Mouse (Mus musculus) c-Kit-positive CD71-positive TER-119-negative erythroid progenitor cells, embryonic 14.5 days (primary cell): ENCODE measurements at regions not wholly inside any gene's neighbourhood (a gene's known extent, or its start where the extent isn't known, plus 50 kb on each side); places are given as distances from the start of the nearest gene placed in this dataset.

Source experiments
- DNase-seq: peaks from one replicate; pipeline ENCODE4 v3.0.0-alpha.2; 2013; ENCODE audit warnings: low read depth

DNA sequence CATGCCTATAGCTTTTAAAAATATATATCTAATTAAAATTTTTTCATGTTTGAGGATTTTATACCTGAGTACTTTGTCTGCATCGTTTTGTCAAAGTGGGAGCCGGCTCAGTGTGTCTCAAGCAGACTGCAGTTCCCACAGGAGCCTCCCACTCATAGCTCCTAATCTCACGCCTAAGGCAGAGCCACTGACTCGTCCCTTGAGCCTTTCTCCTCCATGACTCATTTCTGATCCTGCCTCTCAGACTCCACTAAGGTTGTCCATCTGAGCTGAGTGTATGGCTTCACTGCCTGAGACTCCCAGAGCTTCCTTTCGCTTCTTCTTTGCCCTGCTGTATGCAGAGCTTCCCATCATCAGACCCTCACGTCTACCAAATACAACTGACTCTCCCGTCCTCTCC lies 98.8 kb downstream of the Efnb2 start:
- no peak for DNase-seq

DNA sequence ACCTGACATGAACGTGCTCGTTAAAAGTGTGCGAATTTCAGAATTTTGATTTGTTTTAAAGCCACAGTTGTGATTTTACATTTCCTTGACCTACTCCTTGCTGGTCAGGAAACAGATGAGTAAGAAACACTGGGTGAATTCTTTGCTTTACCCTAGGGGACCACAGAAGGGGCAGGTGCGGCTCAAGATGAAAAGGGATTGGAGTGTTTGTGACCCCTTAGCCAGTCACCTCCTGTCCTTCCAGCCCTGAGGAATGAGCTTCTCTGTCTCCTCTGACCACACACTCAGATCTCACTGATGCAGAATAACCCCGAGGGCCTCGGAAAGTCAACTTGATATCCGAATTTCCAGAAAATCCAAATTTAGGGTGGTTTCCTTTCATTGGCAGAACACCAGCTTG lies 103.0 kb downstream of the Efnb2 start:
- no peak for DNase-seq

DNA sequence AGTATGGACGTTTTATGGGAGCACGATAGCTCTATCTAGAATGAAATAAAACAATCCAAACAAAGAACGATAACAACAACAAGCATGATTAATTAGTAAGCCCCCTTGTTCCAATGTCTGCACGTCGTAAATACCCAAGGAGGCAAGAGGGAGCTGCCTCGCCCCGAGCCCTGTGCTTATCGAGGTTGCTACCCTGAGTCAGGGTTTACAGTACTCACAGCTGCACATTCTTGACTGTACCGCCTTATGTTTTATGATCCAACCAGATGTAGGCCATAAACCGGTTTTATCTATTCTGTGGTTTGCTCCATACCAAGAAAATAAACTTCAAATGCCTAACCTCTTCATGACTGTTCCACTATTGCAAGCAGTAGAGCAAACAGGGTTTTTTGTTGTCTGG lies 104.9 kb downstream of the Efnb2 start:
- no peak for DNase-seq

DNA sequence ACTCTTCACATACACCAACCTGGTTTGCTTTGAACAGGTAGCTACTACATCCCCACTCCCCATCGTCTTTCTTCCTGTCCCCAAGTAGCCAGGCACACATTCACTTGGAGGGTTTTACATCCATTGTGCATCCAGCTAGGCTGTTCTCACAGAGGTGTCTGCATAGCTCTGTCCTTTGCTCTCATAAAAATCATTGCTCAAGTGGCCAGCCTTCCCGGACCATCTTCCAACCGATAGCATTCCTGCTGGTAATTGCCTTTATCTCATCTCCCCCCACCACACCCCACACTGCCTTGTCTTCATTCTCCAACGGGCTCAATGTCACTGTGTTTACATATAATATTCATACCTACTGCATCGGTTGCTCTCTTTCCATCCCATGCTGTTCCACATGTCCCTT lies 106.4 kb downstream of the Efnb2 start:
- DNase-seq = no peak

DNA sequence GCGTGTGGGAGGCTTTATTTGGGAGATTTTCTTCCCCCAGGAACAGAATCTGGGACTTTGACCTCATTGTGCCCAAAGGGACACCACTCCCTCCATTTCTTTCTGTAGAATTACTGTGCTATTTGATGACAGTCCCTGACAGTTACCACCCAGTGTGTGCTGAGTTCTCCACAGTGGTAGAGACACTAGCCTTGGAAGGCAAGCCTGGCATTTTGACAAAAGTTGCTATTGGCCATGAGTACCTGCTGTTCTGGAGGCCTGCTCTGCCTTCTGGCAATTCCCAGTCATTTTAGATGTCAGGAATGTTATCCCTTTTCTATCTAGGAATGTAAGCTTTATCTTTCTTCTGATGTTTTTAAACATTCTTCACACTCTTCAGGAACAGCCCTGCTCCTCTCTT lies 108.3 kb downstream of the Efnb2 start:
- no peak for DNase-seq

DNA sequence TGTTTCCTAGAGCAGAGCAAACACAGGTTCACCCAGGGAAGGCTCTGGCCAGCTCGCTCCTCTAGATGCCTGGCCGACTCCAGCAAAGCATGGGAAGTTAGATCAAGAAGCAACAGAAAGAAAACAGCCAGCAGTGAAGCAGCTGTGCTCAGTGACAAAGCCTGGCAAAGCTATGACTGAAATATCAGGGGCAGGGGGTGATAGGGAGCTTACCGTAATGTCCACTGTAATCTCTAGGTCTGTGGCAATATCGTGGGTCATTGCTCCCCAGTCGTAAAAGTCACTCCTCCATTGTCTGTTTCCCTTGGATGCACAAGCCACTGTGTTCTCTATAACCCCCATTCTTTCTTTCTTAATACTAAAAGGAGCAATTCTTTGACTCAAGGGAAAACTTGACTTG lies 124.4 kb downstream of the Efnb2 start:
- no peak for DNase-seq

DNA sequence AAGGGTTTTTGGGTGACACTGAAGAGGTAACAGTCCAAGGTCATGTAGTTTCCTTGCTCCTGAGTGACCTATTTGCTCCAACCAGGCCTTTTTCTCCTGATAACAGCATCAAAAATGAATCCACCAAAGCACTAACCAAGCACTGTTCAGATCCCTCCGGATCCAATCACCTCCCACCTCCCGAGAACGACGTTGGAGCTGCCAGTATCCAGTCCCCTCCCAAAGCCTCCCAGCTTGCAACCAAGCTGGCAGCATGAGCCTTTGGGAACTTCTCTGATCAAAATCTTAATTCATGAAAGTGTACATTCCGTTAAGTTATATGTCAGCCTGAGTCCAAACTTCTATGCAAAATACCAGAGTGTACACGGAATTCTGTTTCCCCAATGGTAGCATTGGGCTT lies 126.3 kb downstream of the Efnb2 start:
- DNase-seq = no peak

DNA sequence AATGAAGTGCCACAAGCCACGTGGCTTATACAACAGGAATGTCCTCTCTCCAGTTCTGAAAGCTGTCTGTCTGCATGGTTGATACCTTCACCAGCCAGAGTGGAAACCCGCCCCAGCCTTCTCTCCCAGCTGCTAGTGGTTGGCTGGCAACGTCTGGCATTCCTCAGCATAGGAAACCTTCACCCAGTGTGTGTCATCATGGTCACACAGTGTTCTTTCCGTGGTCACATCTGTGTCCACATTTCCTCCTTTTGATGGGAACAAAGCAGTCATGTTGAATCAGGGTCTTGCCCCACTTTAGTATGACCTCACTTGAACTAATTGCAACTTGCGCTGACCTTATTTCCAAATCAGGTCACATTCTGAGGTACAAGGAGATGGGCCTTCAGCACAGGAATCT lies 128.1 kb downstream of the Efnb2 start:
- DNase-seq = no peak

DNA sequence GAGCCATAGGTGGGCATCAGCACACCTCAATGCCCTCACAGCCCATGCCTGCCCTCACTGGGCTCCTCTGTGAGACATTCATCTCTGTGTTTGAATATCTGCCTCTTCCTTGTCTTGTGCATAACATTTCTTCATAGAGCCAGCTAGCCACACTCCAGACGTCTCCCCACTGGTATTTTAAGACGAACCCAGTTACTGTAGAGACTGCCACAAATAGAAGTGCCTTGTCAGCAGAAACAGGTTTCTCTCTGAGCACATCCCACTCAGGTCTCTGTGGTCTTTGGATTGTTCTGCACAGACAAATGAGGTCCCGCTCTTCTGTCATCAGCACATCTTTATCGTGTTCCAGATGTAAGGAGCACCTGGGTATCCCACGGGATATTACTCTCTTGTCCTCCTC lies 130.5 kb downstream of the Efnb2 start:
- DNase-seq = no peak

DNA sequence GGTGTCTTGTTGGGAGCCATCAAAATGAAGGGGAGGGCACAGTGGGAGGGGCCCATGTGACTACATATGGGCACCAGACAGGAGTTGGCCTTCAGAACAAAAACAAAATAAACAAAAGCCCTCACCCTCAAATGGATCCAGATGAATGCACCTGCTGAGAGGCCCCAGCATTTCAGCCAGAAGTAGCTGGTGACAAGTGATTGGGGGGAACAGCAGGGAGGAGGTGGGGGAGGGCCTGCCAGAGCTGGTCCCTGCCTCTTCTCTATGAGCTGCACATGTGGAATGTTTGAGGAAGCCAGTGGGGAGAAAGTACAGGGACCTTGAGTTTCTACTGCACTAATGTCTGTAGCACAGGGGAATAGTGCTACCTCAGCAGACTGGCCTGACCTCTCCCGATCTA lies 139.5 kb downstream of the Efnb2 start:
- DNase-seq = no peak

DNA sequence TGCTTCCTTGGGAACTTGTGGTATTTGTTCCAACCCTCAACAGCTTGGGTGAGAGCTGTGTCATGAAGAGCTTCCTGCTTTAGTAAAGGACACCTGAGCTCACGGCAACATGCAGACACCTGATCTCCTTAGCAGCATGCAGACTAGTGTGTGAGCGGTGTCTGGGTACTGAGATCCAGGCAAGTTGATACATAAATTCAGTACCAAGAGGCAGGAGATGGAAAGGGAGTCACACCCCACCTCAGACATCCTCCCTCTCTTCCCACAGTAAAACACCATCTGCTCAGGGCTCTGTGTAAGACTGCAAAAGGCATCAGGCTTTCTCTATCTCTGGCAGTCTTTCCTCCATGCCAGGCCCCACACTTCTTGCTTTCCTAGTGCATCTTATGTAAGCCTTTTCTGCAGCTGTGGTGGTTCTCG lies 141.3 kb downstream of the Efnb2 start:
- no peak for DNase-seq

DNA sequence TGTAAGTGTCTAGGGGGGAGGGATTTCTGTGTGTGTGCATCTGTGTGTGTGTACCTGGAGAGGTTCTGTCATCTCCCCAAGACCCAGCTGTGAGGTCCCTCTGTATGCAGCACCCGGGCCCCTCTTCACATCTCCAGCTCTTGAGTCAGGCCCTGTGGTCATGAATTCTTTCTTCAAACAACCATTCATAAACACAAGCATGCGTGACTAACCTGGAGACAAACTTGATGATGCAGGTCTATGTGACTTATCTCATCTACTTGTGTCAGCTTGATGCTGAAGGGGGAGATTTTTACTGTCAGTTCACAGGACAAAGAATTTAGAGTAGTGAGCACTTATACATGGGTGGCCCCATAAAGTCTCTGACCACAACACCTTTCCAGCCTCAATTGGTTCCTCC lies 143.4 kb downstream of the Efnb2 start:
- no peak for DNase-seq

DNA sequence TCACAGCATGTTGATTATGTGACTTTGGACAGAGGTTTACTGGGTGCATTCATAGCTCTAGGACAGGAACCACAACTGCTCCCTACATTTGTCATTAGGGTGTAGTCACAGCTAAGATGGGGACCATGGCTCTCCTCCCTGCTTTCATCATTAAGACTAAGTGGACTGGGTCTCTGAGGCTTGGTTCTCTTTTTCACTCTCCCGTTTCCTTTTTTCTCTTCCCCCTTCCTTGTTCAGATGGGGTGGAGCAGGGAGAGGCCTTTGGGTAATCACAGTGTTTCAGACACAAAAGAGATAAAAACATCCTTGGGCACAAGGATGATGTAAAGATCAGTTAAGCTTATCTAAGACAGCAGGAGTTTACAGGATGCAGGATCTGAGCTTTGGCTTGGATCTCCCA lies 144.8 kb downstream of the Efnb2 start:
- no peak for DNase-seq

DNA sequence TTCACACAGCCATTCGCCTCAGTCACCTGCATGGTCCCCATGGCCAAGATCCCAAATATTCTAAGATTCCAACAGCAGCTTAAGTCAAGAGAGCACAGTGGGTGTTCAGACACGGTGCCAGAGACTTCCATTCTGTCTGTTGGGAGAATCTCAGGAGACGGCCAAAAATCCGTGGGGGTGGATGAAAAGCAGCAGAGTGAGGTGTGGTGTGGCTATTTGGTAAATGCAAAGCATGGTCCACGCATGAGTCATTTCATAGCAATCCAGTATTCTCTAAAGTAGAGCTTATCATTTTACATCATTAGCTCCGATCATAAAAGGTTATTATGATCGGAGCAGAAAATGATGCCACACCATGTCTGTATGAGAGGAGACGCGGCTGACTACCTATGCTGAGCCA lies 161.1 kb downstream of the Efnb2 start:
- DNase-seq = no peak

DNA sequence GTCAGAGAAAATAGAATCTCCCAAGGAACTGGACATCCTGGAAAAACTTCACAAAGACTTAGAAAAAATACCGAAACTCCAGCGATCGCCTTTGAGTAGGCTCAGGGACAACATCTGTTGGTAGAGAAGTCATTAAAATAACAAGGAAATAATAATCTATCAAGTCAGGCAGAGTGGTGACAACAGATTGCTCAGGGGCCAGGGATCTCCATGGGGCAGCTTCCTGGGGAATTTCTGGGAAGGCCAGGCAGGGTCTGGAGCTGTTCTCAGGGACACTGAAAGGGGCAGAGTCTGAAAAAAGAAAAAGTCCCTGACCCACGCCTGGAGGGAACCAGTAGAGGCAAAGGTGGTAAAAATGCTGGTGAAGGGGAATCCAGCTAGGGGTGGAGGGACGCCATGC lies 162.3 kb downstream of the Efnb2 start:
- DNase-seq = no peak

DNA sequence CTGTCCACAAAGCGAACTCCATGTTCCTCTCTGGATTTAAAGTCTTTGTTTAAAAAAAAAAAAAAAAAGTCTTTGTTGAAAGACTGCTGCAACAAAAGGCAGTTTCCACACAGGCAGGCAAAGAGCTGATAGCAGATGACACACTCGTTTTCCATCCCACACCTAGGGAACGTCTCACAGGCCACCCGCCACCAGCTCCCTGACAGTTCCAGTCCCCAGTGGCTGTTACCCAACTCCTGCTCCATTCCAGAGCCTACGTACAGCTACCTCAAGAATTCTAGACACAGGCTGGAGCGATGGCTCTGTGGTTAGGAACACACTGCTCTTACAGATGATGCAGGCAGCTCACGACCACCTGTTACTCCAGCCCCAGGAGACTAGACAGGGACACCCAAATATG lies 165.6 kb downstream of the Efnb2 start:
- no peak for DNase-seq

DNA sequence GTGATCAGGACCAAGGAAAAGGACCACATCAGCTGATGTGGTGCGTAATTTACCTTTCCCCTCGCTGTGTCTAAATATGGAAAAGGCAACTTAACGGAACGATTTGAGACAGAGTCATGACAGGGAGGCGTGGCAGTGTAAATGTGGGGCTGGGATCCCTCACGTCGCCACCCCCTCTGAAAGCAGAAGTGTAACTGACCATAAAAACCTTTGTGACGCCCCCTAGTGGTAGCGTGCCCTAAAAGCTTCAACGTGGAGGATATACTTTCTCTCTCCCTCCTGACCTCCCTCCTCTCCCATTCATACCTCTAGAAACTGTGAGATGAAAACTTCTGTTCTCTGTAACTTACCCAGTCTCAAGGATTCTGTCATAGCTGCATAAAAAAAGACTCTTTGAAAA lies 166.8 kb downstream of the Efnb2 start:
- DNase-seq = no peak

DNA sequence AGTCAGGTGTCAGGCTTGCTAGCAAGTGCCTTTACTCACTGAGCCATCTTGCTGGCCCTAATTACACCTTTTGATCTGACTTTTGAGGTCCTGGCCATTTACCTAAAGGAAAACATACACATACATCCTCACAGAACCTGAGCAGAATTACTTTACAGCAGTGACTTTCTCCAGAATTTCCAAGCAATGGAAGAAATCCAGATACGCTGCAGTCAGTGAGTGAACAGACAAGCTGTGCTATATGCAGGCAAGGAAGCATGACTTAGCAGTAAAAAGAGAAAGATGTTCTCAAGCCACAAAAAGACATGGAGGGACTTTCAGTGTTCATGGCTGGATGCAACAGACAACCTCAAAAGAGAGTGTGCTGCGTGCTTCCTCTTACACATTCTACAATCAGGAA lies 169.1 kb downstream of the Efnb2 start:
- DNase-seq = no peak

DNA sequence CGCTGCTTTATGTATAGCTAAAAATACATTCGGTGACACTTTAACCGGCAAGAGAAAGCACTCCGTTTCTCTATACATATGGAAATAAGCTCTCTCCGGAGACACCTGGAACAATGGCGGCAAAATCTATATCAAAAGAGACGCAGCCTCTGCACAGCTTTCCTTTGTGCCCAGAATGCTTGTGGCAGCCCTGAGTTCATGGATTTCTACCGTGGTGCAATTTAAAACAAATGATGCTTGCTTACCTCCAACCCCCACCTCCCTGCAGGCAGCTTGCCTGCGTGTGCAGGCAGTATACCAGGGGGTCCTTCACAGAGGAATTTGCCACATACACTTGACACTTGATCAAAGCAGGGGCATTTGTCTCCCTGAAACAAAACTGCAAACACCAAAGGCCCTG lies 171.3 kb downstream of the Efnb2 start:
- DNase-seq = no peak

DNA sequence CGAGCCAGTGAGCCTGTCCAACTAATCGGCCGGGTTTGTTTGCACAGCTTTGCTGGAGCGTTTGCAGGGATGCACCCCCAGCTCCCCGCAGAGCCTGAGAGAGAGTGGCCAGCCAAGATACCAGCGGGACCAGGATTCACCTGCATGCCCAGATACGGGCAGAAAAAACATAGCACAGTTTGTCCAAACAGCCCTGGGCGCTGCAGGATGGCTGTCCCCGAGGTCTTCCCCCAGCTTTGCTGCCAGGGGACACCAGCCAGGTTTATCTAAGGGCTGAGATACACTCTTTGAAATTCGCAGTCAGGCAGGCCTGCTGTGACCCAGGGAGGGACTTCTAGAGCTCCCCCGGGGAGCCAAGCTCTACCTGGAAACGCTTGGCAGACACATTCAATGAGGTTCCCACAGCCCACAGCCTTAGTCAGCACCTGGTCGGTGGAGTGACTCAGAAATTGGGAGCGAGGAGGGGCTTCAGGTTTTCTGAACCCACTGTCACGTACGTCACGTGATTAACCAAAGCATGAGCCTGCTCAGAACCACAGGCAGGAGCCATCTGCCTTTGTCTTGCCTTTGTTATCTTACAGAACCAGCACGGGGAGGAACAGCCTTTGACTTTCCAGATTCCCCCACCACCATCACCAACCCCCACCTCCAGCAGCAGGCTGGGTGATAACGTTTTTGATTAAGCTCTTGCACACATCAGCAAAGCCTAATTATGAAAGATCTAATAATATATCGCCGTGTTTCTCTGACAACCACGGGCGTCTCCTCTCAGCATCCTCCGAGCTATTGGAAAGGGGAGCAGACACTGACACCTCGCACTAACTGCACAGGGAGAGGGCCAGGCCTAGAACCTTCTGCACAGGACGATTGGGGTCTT lies 172.1 kb downstream of the Efnb2 start:
- DNase-seq = peak; percentile 38

DNA sequence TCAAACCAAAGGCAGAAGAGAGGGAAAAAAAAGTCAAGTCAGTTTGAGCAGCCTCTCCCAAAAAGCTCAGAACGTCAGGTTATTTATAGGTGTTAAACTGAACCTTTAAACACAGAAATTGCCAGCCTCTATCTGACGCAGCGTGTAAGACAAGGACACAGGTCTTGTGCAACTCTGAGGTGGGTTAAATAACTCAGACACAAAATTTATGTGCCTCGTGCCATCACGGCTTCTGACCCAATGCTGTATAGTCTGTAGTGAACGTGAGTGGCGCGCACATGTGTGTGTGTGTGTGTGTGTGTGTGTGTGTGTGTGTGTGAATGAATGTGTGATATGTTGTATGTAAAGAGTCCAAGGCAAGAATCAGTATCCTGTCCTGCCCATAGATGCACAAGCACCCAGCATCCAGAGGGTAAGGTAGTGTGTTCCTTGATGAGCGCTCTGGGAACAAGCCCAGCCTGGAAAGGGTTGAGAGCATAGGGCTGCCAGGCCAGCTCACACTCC lies 172.8 kb downstream of the Efnb2 start:
- no peak for DNase-seq

DNA sequence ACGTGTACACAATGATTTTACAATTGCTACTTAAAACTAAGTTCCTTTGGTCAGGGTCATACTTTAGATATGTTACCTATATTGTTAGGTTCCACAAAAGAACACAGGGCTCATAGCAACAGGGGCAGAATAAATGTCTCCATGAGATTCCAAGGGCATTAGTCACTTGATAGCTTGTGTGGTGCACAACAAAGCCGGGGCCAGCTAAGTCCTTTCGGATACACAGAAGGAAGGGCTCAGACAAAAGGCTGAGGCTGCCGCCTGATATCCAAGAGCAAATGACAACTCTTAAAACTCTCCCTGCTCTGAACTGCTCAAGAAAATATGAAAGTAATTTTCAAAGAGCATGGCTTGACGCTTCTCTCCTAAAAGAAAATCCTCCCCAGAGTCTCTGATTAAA lies 173.3 kb downstream of the Efnb2 start:
- no peak for DNase-seq

DNA sequence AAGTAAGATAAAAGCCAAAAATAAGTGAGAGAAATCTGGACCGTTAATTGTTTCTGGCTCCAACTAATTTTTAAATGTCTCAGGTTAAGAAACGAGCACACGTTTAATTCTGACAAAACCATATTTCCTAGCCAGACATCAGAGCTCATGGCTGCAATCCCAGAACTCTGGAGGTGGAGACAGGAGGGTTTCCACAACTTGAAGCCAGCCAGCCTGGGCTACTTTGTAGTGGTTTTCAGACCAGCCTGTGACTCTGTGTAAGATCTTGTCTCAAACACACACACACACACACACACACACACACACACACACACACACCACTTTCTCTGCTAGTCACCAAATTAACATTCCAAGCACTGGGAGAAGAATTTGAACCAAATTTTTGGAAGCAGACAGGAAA lies 174.2 kb downstream of the Efnb2 start:
- no peak for DNase-seq

DNA sequence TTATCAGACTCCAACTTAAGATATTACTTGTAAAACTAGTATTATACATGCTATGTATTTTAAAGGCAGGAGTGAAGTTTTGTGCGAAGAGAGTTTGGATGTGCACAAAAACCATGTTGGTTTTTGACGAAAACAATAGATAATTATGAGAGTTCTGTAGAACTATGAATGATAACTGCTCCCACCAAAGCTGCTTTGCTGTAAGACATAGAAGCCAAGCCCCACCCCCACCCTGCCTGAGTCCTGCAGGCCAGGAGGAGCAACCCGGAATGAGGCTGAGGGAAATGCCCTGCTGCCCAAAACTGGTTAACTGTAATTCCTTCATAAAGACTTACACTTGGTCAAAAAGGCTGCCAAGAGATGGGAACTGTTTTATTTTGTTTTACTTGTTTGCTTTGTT lies 175.8 kb downstream of the Efnb2 start:
- DNase-seq = no peak
